Mouse (Mus musculus) neural tube, embryonic 13.5 days (tissue): ENCODE results near the gene Glra4. TPM values are rescaled to one million over a fixed set of nuclear protein-coding genes. Genes with fewer than 3 reads are reported as not detected.

Experiments
- ATAC-seq: fragments of 200-750 bp; cut with Nextera tagmentation; 2 replicates; pipeline ENCODE4 v1.8.0; 2017; ENCODE audit warnings: low read depth, mild to moderate bottlenecking, moderate TSS enrichment, moderate library complexity
- H3K27ac ChIP-seq: fragments of 300-500 bp; sonication (generic); replicated peaks from 2 replicates; pipeline ENCODE4 v1.5.1; 2015; ENCODE audit warnings: moderate library complexity, mild to moderate bottlenecking, inconsistent platforms
- H3K27me3 ChIP-seq: fragments of 300-500 bp; sonication (generic); 2 replicates; pipeline ENCODE4 v1.6.1; 2015; ENCODE audit warnings: mild to moderate bottlenecking, inconsistent platforms
- H3K36me3 ChIP-seq: fragments of 300-500 bp; sonication (generic); 2 replicates; pipeline ENCODE4 v1.6.1; 2015; ENCODE audit warnings: mild to moderate bottlenecking, inconsistent platforms
- H3K4me1 ChIP-seq: fragments of 300-500 bp; sonication (generic); replicated peaks from 2 replicates; pipeline ENCODE4 v1.6.1; 2015; ENCODE audit warnings: inconsistent platforms
- H3K4me2 ChIP-seq: fragments of 300-500 bp; sonication (generic); 2 replicates; pipeline ENCODE4 v1.6.1; 2015; ENCODE audit warnings: inconsistent platforms, mild to moderate bottlenecking, moderate library complexity
- H3K4me3 ChIP-seq: fragments of 300-500 bp; sonication (generic); 2 replicates; pipeline ENCODE4 v1.5.1; 2015; ENCODE audit warnings: mild to moderate bottlenecking, inconsistent platforms
- H3K9ac ChIP-seq: fragments of 300-500 bp; sonication (generic); 2 replicates; pipeline ENCODE4 v1.6.1; 2015; ENCODE audit warnings: moderate library complexity, mild to moderate bottlenecking, inconsistent platforms
- H3K9me3 ChIP-seq: fragments of 300-500 bp; sonication (generic); 2 replicates; pipeline ENCODE4 v1.6.1; 2016; ENCODE audit warnings: inconsistent platforms
- WGBS: fragments of 180-500 bp; shearing (Covaris S2); methylation state at CpG from one replicate; pipeline ENCODE4 v1.1.7; 2015; 5-methylcytosine and 5-hydroxymethylcytosine counted together
- polyA plus RNA-seq: library from polyadenylated mRNA; unstranded; fragments of >200 nt; fragmentation: Nextera tagmentation; extraction: Ambion mirVana; gene quantifications from 2 replicates; pipeline ENCODE4 v1.2.1, GENCODE M21; 2015

Gene Glra4
- polyA plus RNA-seq = 0.13 and 0.17 TPM in 2 replicates

- Histone ChIP-seq H3K9ac (no peak within 1 kb of the TSS), H3K4me1 (no peaks in the 10 kb centered on the region), H3K4me2 (no peak within 1 kb of the TSS), H3K36me3 (no peaks in the 10 kb centered on the region), H3K27ac (no peak within 1 kb of the TSS), H3K9me3 (no peaks in the 10 kb centered on the region), H3K27me3 (0 out of 2 replicates have a peak, but pooled peaks cover 4% of the 10 kb centered on the region), H3K4me3 (no peak within 1 kb of the TSS)
- ATAC-seq = no peak
- WGBS = 69% methylated on average over 3 of the region's 3 CpGs
Observed at GRCm38 (mm10) chrX:136780041-136780440, at the start of gene Glra4. TSS of gene Glra4 (minus strand) at chrX:136780141.

GRCm38 (mm10) chrX:136828610-136829009, 48.7 kb upstream of the Glra4 start:
- H3K9me3 ChIP-seq = no peaks in the 10 kb centered on the region
- ATAC-seq = no peak

GRCm38 (mm10) chrX:136825016-136825415, 45.1 kb upstream of the Glra4 start:
- no peak overlapping the region for H3K4me3 ChIP-seq
- no peak overlapping the region for H3K9ac ChIP-seq
- no peak overlapping the region for H3K27ac ChIP-seq
- ATAC-seq = no peak
- H3K4me2 ChIP-seq = 0 out of 2 replicates have a peak overlapping the region, but pooled peaks have one; percentile 3
- no peaks in the 10 kb centered on the region for H3K4me1 ChIP-seq
- no peaks in the 10 kb centered on the region for H3K36me3 ChIP-seq
- 61% methylated on average over 4 of the region's 4 CpGs for WGBS
- no peaks in the 10 kb centered on the region for H3K27me3 ChIP-seq
- no peaks in the 10 kb centered on the region for H3K9me3 ChIP-seq

More at GRCm38 (mm10) chrX:136828610-136829009, 48.7 kb upstream of the Glra4 start:
- no peak overlapping the region for H3K4me2 ChIP-seq
- no peak overlapping the region for H3K9ac ChIP-seq
- H3K36me3 ChIP-seq = no peaks in the 10 kb centered on the region
- H3K27ac ChIP-seq = no peak overlapping the region
- no peaks in the 10 kb centered on the region for H3K27me3 ChIP-seq
- H3K4me3 ChIP-seq = no peak overlapping the region
- H3K4me1 ChIP-seq = no peaks in the 10 kb centered on the region

GRCm38 (mm10) chrX:136822371-136822770, 42.4 kb upstream of the Glra4 start, which contains the start of gene Plp1:
TSS of gene Plp1 (plus strand) at chrX:136822671.
- Histone ChIP-seq H3K36me3 (no peaks in the 10 kb centered on the region), H3K27ac (no peak within 1 kb of the TSS), H3K4me1 (no peaks in the 10 kb centered on the region), H3K9ac (no peak within 1 kb of the TSS), H3K27me3 (no peaks in the 10 kb centered on the region), H3K4me2 (no peak within 1 kb of the TSS), H3K4me3 (0 out of 2 replicates have a peak within 1 kb of the TSS, but pooled peaks have one; percentile 5), H3K9me3 (no peaks in the 10 kb centered on the region)
- WGBS = 35% methylated on average over 1 of the region's 1 CpGs
- no peak for ATAC-seq

GRCm38 (mm10) chrX:136820250-136820649, 40.3 kb upstream of the Glra4 start:
- WGBS = 23% methylated on average over 1 of the region's 1 CpGs
- no peaks in the 10 kb centered on the region for H3K9me3 ChIP-seq
- no peak overlapping the region for H3K9ac ChIP-seq
- peak; percentile 84; the same call in 1 of the 2 replicates for ATAC-seq
- no peaks in the 10 kb centered on the region for H3K27me3 ChIP-seq
- no peaks in the 10 kb centered on the region for H3K36me3 ChIP-seq
- H3K4me3 ChIP-seq = no peak overlapping the region
- no peaks in the 10 kb centered on the region for H3K4me1 ChIP-seq
- H3K4me2 ChIP-seq = no peak overlapping the region
- H3K27ac ChIP-seq = no peak overlapping the region

- Histone ChIP-seq H3K9ac (no peak overlapping the region), H3K4me3 (no peak overlapping the region), H3K36me3 (no peaks in the 10 kb centered on the region), H3K4me2 (no peak overlapping the region), H3K4me1 (no peaks in the 10 kb centered on the region), H3K9me3 (no peaks in the 10 kb centered on the region), H3K27ac (no peak overlapping the region), H3K27me3 (no peaks in the 10 kb centered on the region)
- no peak for ATAC-seq
- WGBS = 89% methylated on average over 6 of the region's 6 CpGs
Observed at GRCm38 (mm10) chrX:136819752-136820151, 39.8 kb upstream of the Glra4 start.

GRCm38 (mm10) chrX:136797223-136797622, 17.3 kb upstream of the Glra4 start:
- Histone ChIP-seq H3K9me3 (no peaks in the 10 kb centered on the region), H3K4me1 (no peaks in the 10 kb centered on the region), H3K27me3 (no peaks in the 10 kb centered on the region; the same call in 1 of the 2 replicates), H3K27ac (no peak overlapping the region), H3K36me3 (no peaks in the 10 kb centered on the region), H3K4me2 (no peak overlapping the region), H3K4me3 (no peak overlapping the region), H3K9ac (no peak overlapping the region)
- no peak for ATAC-seq
- WGBS = 31% methylated on average over 2 of the region's 2 CpGs

GRCm38 (mm10) chrX:136789446-136789845, 9.5 kb upstream of the Glra4 start:
- H3K36me3 ChIP-seq = peaks cover 4% of the 10 kb centered on the region; the same call in 1 of the 2 replicates
- whole genome bisulfite sequencing = 88% methylated on average over 4 of the region's 4 CpGs
- no peak overlapping the region for H3K27ac ChIP-seq
- H3K4me1 ChIP-seq = no peaks in the 10 kb centered on the region
- no peak overlapping the region for H3K4me3 ChIP-seq
- H3K27me3 ChIP-seq = no peaks in the 10 kb centered on the region
- H3K9me3 ChIP-seq = no peaks in the 10 kb centered on the region
- ATAC-seq = no peak
- H3K4me2 ChIP-seq = no peak overlapping the region
- H3K9ac ChIP-seq = no peak overlapping the region

- 54% methylated on average over 2 of the region's 2 CpGs for WGBS
- Histone ChIP-seq H3K9me3 (no peaks in the 10 kb centered on the region), H3K9ac (no peak overlapping the region), H3K4me3 (no peak overlapping the region), H3K27ac (no peak overlapping the region), H3K4me1 (no peaks in the 10 kb centered on the region), H3K27me3 (0 out of 2 replicates have a peak, but pooled peaks cover 4% of the 10 kb centered on the region), H3K36me3 (no peaks in the 10 kb centered on the region), H3K4me2 (no peak overlapping the region)
- no peak for ATAC-seq
Observed at GRCm38 (mm10) chrX:136779262-136779661, 679 bp downstream of the Glra4 start.

GRCm38 (mm10) chrX:136778046-136778445, 1.9 kb downstream of the Glra4 start:
- no peak overlapping the region for H3K4me2 ChIP-seq
- H3K9me3 ChIP-seq = no peaks in the 10 kb centered on the region
- ATAC-seq = no peak
- no peak overlapping the region for H3K27ac ChIP-seq
- no peaks in the 10 kb centered on the region for H3K27me3 ChIP-seq
- no peaks in the 10 kb centered on the region for H3K4me1 ChIP-seq
- H3K36me3 ChIP-seq = no peaks in the 10 kb centered on the region
- no peak overlapping the region for H3K4me3 ChIP-seq
- no peak overlapping the region for H3K9ac ChIP-seq
- WGBS = 70% methylated on average over 3 of the region's 3 CpGs

GRCm38 (mm10) chrX:136773035-136773434, 6.9 kb downstream of the Glra4 start:
- H3K4me3 ChIP-seq = no peak overlapping the region
- H3K4me2 ChIP-seq = no peak overlapping the region
- ATAC-seq = no peak
- 72% methylated on average over 1 of the region's 1 CpGs for WGBS
- no peaks in the 10 kb centered on the region for H3K9me3 ChIP-seq
- no peak overlapping the region for H3K27ac ChIP-seq
- H3K9ac ChIP-seq = no peak overlapping the region
- H3K27me3 ChIP-seq = no peaks in the 10 kb centered on the region
- no peaks in the 10 kb centered on the region for H3K36me3 ChIP-seq
- no peaks in the 10 kb centered on the region for H3K4me1 ChIP-seq

- H3K4me2 ChIP-seq = no peak overlapping the region
Observed at GRCm38 (mm10) chrX:136761103-136762074, 18.6 kb downstream of the Glra4 start.

More at GRCm38 (mm10) chrX:136761103-136762074, 18.6 kb downstream of the Glra4 start:
- no peaks in the 10 kb centered on the region for H3K9me3 ChIP-seq
- H3K36me3 ChIP-seq = no peaks in the 10 kb centered on the region
- 72% methylated on average over 11 of the region's 11 CpGs for WGBS
- ATAC-seq = peak; percentile 32; the same call in 1 of the 2 replicates
- H3K27me3 ChIP-seq = no peaks in the 10 kb centered on the region
- H3K9ac ChIP-seq = no peak overlapping the region
- H3K4me1 ChIP-seq = no peaks in the 10 kb centered on the region
- no peak overlapping the region for H3K4me3 ChIP-seq
- H3K27ac ChIP-seq = no peak overlapping the region
